Mouse (Mus musculus) bone marrow macrophage, adult 2 months (primary cell): ENCODE data around the gene Vezf1.

ENCODE experiments used
- CTCF ChIP-seq: IDR thresholded peaks from 2 replicates; pipeline ENCODE4 v1.5.1; 2012; ENCODE audit warnings: low read depth, mild to moderate bottlenecking, low read length, moderate library complexity
- POLR2A ChIP-seq: IDR thresholded peaks from 2 replicates; pipeline ENCODE4 v1.6.1; 2012; ENCODE audit warnings: mild to moderate bottlenecking, low read depth, low read length, borderline replicate concordance

DNA sequence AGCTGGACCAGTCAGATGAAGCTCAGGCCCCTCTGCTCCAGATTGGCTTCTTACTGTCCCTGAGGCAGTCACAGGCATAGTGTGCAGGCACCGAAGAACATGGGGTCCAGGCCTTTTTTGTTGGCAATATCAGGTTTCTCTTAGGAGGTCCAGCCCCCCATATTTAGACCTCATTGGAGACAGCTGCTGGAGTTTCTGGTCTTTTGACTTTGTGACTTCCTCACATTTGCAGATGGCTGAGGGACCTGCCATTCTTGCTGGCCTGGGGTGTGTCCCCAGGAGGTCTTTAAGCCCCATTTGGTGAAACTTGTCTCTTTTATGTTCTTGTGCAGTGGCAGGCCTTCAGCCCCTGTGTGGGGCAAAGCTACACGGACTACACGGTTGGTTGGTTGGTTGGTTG lies 61.2 kb downstream of the Vezf1 start:
- TF ChIP-seq CTCF (no peak), POLR2A (no peak)
